Mouse (Mus musculus) cerebellum, postnatal 36 days (tissue): ENCODE data around the gene Spop.
"Not testable (repeated sequence)": the region's sequence is repeated elsewhere in the genome, so short reads cannot be mapped to it uniquely, and the experiment has no call there.

Source experiments
- DNase-seq, 2 experiments: peaks; one replicate each; pipeline ENCODE4 v3.0.0; 2021 to 2022; ENCODE audit warnings: mixed read lengths in 2 of 2

Spop gene

DNA sequence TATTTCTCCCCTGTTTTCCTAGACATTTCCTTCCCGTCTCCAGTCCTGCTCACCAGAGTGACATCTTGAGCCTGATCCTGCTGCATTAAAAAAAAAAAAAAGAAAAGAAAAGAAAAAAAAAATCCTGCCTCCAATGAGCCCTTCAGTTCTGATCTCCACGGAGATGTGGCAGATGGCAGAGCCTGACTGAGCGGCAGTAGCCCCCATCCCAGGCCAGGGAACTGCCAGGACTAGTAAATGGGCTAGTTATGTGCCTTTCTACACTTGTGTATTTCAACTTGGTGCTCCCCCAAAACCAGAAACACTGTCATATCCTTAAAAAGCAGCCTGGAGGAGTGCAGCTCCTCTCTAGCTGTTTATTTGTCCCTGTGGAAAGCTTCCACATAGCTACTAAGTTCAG, 87.0 kb downstream of the Spop start:
- peak; percentile 37 to 54 for DNase-seq

DNA sequence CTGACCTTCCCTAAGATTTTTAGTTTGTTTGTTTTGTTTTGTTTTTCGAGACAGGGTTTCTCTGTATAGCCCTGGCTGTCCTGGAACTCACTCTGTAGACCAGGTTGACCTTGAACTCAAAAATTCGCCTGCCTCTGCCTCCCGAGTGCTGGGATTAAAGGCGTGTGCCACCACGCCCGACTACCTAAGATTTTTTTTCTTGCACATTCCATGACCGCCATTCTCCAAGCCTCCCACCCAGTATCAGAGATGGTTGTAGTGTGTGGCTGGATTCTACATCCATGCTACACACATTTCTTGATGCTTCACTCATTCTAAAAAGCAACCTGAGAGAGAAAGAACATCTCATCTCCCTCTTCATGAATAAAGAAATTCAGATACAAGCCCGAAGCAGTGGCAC, 87.9 kb downstream of the Spop start:
- not testable (repeated sequence) for DNase-seq

DNA sequence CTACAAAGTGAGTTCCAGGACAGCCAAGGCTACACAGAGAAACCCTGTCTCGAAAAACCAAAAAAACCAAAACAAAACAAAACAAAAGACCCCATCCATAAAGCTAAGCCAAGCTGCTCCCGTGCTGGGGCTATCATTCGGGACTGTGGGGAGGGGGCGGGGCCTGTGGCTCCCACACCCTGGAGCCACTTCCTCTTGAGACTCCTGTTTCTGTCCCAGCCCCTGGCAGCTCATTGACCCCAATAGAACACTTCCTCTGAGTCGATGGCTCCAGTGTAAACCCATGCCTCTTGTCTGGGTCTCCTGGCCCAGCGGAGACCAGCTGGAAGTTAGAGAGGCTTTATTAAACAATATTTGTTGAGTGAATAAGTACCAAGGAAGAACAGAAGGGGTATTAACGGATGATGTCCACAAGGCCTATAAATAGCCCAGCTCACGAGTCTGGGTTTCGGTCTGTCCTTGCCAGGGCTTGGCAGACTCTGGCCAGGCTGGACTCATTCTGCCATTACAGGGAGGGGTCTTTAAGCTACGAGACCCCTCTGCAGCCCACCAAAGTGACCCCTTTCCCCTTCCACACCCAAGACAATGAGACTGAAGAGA, 89.8 kb downstream of the Spop start:
- DNase-seq, result no peak

DNA sequence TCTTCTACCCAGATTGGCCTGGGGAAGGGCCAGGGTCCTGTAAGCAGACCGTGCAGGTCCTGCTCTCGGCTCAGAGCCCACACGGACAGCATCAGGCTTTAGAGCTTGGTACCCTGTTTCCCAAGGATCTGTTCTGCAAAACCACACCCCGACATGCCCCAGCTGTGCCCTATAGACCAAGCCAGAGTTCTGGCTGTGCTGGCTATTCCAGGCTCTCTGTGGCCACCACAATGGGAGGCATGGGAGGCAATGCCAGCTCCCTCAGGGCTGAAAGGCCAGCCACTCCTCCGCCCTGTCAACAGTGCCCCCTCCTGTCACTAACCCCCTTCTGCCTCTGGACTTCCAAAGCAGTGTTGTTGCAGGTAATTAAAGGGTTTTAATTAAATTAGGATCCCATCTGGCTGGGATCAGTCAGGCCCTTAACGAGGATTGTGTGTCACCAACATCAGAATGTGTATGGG, 90.4 kb downstream of the Spop start:
- no peak for DNase-seq

DNA sequence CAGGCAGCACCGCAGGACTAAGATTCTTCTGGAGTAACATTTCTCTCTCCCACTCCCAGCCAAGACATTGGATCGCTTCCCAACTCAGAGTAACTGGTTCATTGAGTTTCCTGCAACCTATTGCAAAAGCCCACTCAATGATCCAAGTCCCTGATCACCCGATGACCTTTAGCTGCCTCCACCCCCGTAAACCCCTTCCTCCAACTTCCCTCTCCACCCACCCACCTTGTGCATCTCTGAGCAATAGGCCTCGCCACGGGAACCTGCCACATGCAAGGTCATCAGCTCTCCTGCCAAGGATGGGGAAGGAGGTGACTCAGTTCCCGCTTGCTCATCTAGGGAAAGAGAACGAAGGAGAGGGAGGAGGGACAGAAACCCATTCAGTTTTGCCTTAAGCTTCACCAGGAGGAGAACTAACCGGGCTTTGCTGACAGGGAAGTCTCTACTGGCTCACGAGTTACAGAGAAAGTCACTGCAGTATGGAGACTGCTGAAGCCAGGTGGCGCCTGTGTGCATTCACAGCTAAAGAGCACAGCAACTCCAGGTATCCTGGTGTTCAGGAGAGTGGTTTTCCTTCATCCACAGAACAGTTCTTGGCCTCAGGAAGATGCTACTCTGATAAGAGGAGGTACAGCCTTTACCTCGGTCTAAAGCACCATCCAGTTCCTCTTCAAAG, 93.3 kb downstream of the Spop start:
- DNase-seq, result peak; percentile 51 to 55

DNA sequence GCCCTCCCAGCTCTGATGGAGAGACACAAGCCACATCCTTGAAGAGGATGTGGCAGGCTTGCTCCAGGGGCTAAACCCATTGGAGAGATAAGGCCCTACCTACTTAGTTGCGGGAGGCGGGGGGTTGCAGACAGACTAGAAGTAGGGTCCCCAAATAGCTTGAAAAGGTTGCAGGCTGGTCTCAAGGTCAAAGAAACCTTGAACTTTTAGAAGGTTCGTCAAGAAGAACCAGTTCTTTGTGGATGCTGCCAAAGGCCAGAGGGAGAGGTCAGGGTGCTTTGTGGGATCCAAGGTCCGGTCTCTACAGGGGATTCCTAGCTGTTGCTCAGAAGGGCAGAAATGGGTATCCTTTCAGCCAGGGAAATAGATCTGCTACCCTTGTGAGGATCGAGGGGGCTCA, 93.9 kb downstream of the Spop start:
- DNase-seq, result no peak

DNA sequence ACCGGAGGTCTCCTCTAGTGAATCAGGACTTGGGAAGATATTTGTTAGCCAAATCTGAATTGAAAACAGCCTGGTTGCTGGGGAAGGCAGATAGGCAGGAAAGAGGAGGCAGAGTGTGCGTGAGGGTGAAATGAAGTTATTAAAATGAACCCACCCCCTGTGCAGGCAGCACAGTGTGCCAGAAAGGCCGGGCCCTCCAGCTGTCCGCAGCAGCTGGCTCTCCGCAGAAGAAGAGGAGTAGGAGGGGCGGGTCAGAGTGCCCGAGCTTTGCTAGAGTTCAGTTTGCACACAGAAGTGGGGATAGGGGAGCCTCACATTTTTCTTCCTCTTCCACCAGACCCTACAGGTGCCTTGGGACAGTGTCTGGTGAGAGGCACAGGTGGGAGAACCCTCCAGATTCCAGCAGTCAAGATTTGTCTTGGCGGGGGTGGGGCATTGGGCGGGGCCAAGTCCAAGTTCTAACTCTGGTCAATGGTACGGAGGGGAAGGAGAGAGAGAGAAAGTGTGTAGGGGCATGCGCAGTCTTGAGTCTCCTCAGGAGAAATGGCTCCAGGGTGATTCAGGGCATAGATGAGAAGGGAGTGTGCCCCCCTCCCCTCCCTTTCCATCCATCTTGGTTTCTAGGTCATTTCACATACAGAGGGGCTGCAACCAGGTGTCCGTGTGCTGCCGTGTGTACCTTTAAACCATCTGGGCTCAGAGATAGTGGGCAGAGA, 94.5 kb downstream of the Spop start:
- no peak for DNase-seq

DNA sequence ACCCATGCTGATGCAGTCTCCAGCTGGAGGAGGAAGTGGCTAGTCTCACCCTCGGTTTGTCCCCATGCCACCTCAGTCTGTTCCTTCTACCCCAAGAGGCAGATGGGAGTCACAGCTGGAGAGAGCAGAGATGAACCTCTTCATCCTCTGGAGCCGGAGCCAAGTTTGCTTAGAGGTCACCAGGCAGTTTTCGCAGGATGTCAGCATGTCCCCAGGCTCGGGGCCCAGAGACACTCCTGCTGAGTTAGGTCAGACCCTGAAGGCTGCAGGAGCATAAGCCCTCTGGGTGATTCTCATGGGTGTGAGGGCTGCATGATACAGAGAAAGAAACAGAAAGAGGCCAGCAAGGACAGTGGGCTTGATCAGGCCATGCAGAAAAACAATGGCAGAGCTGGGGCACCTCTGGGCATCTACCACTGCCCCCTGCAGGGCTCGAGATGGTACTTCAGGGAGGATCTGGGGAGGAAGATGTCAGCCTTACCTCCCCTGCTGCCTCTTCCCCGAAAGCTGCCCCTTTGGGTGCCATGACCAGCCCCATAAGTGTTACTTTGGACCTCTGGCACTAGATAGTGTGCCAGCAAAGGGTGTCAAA, 95.3 kb downstream of the Spop start:
- peak in 1 of 2 experiments; percentile 41 for DNase-seq

DNA sequence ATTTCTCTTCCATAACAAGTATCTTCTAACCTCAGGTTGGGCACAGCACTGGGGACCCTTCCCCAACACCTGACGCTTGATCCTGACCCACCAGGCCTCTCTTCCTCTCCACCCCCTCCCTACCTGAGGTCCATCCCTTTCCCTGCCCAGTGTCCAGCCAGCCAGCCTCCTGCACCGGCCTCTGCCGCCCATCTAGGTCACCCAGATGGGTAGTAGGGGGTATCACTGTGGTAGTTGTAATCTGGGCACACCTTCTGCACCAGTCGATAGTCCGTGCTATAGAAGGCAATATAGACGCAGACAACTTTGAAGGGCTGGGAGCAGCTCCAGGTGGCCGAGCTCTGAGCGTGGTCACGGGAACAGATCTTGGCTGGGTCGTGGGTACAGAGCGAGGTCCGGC, 96.8 kb downstream of the Spop start:
- DNase-seq, result no peak

DNA sequence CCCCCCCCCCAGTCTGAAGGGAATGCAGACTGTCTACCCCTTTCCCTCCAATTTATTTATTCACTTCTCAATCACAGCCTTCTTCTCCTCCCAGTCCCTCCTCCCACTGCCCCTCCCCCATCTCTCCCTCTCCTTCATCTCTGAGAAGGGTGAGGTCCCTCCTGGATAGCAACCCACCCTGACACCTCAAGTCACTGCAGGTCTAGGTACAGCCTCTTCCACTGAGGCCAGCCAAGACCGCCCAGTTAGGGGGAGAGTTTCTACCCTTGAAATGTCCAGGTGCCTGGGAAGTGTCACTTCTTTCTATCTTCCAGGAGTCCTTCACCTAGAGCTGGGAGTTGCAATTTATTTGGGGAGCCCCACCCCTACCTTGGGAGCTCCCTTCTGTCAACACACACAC, 98.0 kb downstream of the Spop start:
- no peak for DNase-seq

DNA sequence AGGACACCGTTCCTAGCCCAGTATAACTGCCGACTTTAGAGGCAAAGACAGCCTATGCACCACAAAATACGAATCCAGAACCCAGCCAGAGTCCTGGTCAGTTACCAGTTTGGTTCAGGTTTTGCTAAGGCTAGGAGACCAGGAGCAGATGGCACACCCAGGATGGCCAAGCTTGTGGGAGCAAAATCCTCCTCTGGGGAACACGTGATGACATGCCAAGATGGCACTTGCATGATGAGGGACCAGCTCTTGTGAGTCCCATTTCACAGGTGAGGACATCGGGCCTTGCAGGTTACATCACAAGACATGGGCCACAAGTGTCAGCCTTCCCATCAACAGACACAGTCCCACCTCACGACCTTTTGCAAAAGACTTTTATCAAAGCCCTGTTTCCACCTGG, 98.5 kb downstream of the Spop start:
- no peak for DNase-seq

DNA sequence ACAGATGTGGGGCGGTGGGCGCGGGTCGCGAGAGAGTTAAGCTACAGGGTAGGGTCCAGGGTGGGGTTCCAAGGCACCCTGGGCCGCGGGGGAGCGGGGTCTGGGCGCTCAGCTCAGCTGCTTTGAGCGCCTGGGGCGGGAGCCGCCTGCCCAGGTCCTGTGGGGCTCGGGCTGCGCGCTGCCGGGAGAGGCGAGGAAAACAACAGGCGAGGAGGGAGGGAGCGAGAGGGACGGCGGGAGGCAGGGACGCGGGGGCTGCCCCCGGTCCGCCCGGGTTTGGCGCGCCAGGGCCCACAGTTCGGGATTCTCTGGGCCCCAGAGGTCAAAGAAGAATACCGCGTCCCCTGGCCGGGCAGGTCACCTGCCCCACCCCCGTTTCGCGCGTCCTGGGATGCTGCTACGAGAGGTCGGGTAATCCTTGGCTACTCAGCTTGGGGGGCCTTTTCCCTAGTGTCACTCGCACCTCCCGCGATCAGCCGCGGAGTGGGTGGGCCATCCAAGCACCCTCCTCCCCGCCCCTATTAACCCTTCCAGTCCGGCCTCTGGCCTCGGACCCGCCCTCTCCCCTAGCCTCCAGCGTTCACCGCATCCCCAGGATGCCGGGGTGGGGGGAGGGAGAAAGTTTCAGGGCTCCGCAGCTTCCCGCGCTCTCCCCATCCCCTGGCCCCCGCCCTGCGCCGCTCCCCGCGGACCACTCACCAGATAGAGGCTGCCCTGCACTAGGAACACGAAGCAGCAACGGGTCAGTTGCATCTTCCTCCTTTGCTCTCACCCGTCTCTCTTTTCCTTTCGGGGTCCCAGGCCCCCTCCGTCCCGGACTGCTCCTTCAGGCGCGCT, 99.8 kb downstream of the Spop start:
- DNase-seq, result peak; percentile 31 to 49

DNA sequence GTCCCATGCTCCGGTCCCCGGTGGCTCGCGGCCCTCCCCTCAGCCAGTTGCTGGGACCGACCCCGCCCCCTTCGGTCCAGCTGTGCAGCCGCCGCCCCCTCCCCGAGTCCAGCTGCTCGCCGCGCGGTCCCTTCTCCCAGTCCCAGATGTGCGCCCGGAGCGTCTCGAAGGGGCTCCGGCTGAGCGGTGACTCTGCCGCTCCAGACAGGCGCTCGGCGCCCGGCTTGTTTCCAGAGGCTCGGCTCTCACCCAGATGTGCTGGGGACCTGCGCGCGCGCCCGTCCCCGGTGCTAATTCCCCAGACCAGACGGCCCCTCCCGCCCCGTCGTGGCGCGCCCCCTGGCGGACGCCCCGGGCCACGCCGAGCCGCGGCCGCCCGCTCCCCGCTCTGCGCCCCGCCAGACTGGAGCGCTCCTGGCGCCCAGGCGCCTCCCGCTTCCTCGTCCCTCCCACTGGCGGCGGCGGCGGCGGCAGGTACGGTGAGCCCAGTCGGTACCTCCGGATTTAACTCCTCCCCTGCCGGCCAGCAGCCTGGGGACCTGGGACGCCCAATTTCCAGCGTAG, 100.5 kb downstream of the Spop start, which contains the start of gene Nxph3:
TSS of gene Nxph3 (minus strand) at position 273 of the 564 bp plus-strand sequence.
- peak; percentile 77 to 87 for DNase-seq

- DNase-seq, result no peak
These were observed 101.8 kb downstream of the Spop start for GRCm38 (mm10) chr11:95515376-95516323.

DNA sequence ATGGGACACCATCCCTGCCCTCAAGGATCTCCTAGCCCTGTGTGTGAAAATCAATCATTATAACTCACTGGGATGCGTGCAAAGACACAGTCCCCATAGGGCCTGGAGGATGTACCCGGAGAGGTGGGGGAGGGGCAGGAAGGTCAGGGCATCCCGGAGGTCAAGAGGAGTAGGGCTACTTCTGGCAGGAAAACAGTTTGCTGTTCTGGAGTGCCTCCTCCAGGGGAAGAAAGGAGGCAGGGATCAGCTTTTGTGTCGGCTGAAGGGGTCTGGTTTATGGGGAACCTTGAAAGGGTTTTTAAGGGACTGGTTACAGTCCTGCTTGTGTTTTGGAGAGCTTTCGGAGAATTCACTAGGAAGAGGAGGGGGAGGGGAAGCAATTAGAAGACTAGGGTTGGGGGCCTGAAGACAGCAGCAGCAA, 102.6 kb downstream of the Spop start:
- DNase-seq, result no peak

GRCm38 (mm10) chr11:95517162-95517561, 103.3 kb downstream of the Spop start:
- no peak for DNase-seq

DNA sequence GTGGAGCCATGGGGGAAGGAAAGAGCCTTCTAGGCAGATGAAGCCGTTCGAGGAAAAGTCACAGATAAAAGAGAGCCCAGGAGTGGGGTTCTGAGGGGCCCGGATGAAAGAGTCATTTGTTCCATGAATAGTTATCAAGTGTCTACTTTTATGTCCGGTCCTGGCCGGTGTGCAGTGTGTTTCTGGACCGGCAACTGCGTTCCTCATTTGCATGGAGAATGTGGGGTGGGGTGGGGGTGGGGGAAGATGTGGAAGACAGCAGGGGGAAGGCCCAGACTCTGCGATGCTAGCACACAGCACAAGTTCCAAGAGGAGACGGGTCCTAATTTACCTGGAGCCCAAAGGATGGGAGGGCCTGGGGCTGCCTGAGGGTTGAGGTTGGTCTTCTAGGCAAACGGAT, 105.4 kb downstream of the Spop start:
- DNase-seq, result no peak

DNA sequence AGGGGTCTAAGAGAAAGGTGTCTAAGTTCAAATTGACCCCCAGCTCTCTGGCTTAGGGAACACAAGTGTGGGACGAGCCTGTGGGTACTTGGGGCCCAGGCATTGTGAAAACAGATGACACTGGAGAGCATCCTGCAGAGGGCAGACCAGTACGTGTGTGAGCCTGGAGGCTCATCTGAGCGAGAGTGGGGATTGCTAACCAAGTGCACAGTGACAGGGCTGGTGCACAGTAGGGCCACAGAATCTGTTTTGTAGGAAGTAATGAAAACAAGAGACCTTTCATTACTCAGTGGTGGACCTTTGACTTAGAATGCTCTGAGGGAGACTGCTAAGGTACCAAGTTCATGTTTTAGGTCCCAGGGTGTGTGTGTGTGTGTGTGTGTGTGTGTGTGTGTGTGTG, 106.1 kb downstream of the Spop start:
- no peak for DNase-seq

DNA sequence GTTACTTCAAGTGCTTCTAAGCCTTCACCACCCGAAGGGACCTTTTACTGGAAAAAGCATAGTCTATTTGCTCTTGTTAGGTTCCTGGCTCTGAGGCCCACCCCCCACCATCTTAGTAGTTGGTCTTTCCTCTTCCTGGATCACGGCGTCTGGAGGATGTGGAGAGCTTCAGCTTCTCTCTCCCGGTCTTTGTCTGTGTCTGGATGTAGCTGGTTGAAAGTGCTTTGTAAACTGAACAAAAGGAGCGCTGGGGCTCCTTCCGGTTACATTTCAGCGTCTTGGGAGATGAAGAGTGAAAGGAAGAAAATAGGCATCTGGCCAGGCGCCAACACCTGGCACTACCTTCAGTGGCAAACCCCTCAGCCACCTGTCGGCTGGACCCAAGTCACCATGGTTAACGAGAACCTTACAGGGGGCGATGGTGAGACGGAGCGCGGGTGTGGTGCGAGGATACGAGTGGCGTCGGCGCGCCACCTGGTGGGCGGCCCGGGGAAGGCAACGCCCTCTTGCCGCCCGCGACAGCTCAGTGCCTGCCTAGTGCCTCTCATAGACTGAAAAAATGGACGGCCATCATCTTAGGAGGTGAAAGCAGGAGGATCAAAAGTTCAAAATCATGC, 106.7 kb downstream of the Spop start:
- peak; percentile 92 for DNase-seq

DNA sequence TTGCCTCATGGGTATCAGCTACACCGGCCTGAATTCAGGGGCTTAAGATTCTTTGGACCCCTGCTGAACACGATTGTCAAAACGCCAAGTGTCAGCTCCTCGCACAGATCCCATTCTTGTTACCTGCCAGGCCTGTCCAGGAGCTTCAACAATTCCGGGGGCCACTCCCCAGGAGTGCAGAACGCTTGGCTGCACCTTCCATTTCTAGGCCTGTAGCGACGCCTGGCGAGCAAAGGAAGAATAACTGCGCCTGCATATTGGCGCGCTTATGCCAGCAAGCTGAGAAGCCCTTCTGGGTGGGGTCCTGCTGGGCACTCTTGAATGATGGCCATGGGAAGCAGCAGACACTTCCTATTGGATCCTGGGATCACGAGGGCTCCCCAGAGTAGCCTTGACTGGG, 107.7 kb downstream of the Spop start:
- DNase-seq, result peak; percentile 83 to 87

DNA sequence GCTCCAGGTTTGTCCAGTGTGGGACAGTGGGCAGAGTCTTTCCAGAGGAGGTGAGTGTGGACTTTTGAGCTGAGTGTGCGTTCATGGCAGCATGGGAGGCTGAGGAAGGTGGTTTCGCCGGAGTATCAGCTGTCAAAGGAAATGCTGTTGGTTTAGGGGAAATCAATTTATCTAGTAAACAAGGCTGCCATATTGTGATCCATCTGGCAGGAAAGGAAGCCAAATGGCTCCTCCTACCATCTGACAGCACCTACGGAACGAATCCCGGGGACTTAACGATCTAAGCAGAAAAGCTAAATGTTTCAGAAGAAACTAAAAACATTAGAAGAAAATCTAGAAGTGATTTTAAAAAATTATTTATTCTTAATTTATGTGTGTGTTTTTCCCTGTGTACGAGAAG, 113.4 kb downstream of the Spop start:
- DNase-seq, result no peak
